Mouse (Mus musculus): ENCODE measurements around the gene Tfdp1. TPM values are rescaled to one million over a fixed set of nuclear protein-coding genes. Genes with fewer than 3 reads are reported as not detected.
A peak's percentile ranks its signal among the peaks of the same experiment; 100 is the strongest.

Tfdp1 gene
- polyA plus RNA-seq, 1 experiment, result 72.3 TPM

GRCm38 (mm10) chr8:13387728-13388127 lies 49.2 kb downstream of the Tfdp1 start:
- WGBS, result 16% methylated on average over 8 of the region's 8 CpGs
- Histone ChIP-seq H3K4me3 (replicated peaks; ENCODE audit: control insufficient read depth, low read depth, low read length) (no peak overlapping the region), H3K27ac (ENCODE audit: control insufficient read depth, insufficient read depth, low read depth, low read length, poor library complexity) (no peak overlapping the region), H3K4me1 (ENCODE audit: control insufficient read depth, insufficient read depth, low read length) (peaks cover 2% of the 10 kb centered on the region; the same call in 1 of the 2 replicates)
- TF ChIP-seq POLR2A (IDR thresholded peaks at IDR 0.05; ENCODE audit: borderline replicate concordance, control insufficient read depth, low read depth, low read length), result no peak
- no peak for TF ChIP-seq CTCF (IDR thresholded peaks at IDR 0.05; ENCODE audit: control insufficient read depth, insufficient read depth, low read length)

- no peak overlapping the region for H3K27ac ChIP-seq (ENCODE audit: control insufficient read depth, insufficient read depth, low read depth, low read length, poor library complexity)
- H3K4me1 ChIP-seq (ENCODE audit: control insufficient read depth, insufficient read depth, low read length), result peaks cover 2% of the 10 kb centered on the region; the same call in 1 of the 2 replicates
- 61% methylated on average over 2 of the region's 2 CpGs for WGBS
- H3K4me3 ChIP-seq (replicated peaks; ENCODE audit: control insufficient read depth, low read depth, low read length), result no peak overlapping the region
- no peak for TF ChIP-seq CTCF (IDR thresholded peaks at IDR 0.05; ENCODE audit: control insufficient read depth, insufficient read depth, low read length)
- no peak for TF ChIP-seq POLR2A (IDR thresholded peaks at IDR 0.05; ENCODE audit: borderline replicate concordance, control insufficient read depth, low read depth, low read length)
Observed at GRCm38 (mm10) chr8:13388744-13389143, 50.2 kb downstream of the Tfdp1 start.

GRCm38 (mm10) chr8:13393869-13394268 lies 55.3 kb downstream of the Tfdp1 start:
- Histone ChIP-seq H3K27ac (ENCODE audit: control insufficient read depth, insufficient read depth, low read depth, low read length, poor library complexity) (no peak overlapping the region), H3K4me3 (replicated peaks; ENCODE audit: control insufficient read depth, low read depth, low read length) (no peak overlapping the region), H3K4me1 (ENCODE audit: control insufficient read depth, insufficient read depth, low read length) (no peaks in the 10 kb centered on the region)
- WGBS, result 78% methylated on average over 7 of the region's 7 CpGs
- no peak for TF ChIP-seq CTCF (IDR thresholded peaks at IDR 0.05; ENCODE audit: control insufficient read depth, insufficient read depth, low read length)
- TF ChIP-seq POLR2A (IDR thresholded peaks at IDR 0.05; ENCODE audit: borderline replicate concordance, control insufficient read depth, low read depth, low read length), result no peak

- TF ChIP-seq POLR2A (IDR thresholded peaks at IDR 0.05; ENCODE audit: borderline replicate concordance, control insufficient read depth, low read depth, low read length) (no peak), CTCF (IDR thresholded peaks at IDR 0.05; ENCODE audit: control insufficient read depth, insufficient read depth, low read length) (no peak)
- 78% methylated on average over 5 of the region's 5 CpGs for WGBS
- Histone ChIP-seq H3K4me1 (ENCODE audit: control insufficient read depth, insufficient read depth, low read length) (no peaks in the 10 kb centered on the region), H3K4me3 (replicated peaks; ENCODE audit: control insufficient read depth, low read depth, low read length) (no peak within 1 kb of the TSS), H3K27ac (ENCODE audit: control insufficient read depth, insufficient read depth, low read depth, low read length, poor library complexity) (no peak within 1 kb of the TSS)
Observed at GRCm38 (mm10) chr8:13396725-13397124, 58.2 kb downstream of the Tfdp1 start, which contains the start of gene Atp4b. Gene Atp4b, minus strand, starts transcription at chr8:13396825.

GRCm38 (mm10) chr8:13403517-13403916 lies 65.0 kb downstream of the Tfdp1 start:
- Histone ChIP-seq H3K27ac (ENCODE audit: control insufficient read depth, insufficient read depth, low read depth, low read length, poor library complexity) (no peak overlapping the region), H3K4me3 (replicated peaks; ENCODE audit: control insufficient read depth, low read depth, low read length) (no peak overlapping the region), H3K4me1 (ENCODE audit: control insufficient read depth, insufficient read depth, low read length) (no peaks in the 10 kb centered on the region)
- no peak for TF ChIP-seq CTCF (IDR thresholded peaks at IDR 0.05; ENCODE audit: control insufficient read depth, insufficient read depth, low read length)
- TF ChIP-seq POLR2A (IDR thresholded peaks at IDR 0.05; ENCODE audit: borderline replicate concordance, control insufficient read depth, low read depth, low read length), result no peak
- 71% methylated on average over 6 of the region's 6 CpGs for WGBS

- H3K4me1 ChIP-seq (ENCODE audit: control insufficient read depth, insufficient read depth, low read length), result no peaks in the 10 kb centered on the region
- no peak within 1 kb of the TSS for H3K4me3 ChIP-seq (replicated peaks; ENCODE audit: control insufficient read depth, low read depth, low read length)
- no peak within 1 kb of the TSS for H3K27ac ChIP-seq (ENCODE audit: control insufficient read depth, insufficient read depth, low read depth, low read length, poor library complexity)
- WGBS, result 70% methylated on average over 5 of the region's 5 CpGs
- TF ChIP-seq POLR2A (IDR thresholded peaks at IDR 0.05; ENCODE audit: borderline replicate concordance, control insufficient read depth, low read depth, low read length) (no peak), CTCF (IDR thresholded peaks at IDR 0.05; ENCODE audit: control insufficient read depth, insufficient read depth, low read length) (no peak)
Observed at GRCm38 (mm10) chr8:13404666-13405131, 66.1 kb downstream of the Tfdp1 start, which contains the start of gene Grk1. Gene Grk1, plus strand, starts transcription at chr8:13405081.

GRCm38 (mm10) chr8:13406011-13406410 lies 67.5 kb downstream of the Tfdp1 start:
- WGBS, result 89% methylated on average over 5 of the region's 5 CpGs
- no peak for TF ChIP-seq CTCF (IDR thresholded peaks at IDR 0.05; ENCODE audit: control insufficient read depth, insufficient read depth, low read length)
- TF ChIP-seq POLR2A (IDR thresholded peaks at IDR 0.05; ENCODE audit: borderline replicate concordance, control insufficient read depth, low read depth, low read length), result no peak

GRCm38 (mm10) chr8:13411597-13411996 lies 73.0 kb downstream of the Tfdp1 start:
- TF ChIP-seq CTCF (IDR thresholded peaks at IDR 0.05; ENCODE audit: control insufficient read depth, insufficient read depth, low read length) (peak; percentile 81), POLR2A (IDR thresholded peaks at IDR 0.05; ENCODE audit: borderline replicate concordance, control insufficient read depth, low read depth, low read length) (no peak)
- WGBS, result 16% methylated on average over 6 of the region's 6 CpGs

More at GRCm38 (mm10) chr8:13406011-13406410, 67.5 kb downstream of the Tfdp1 start:
- Histone ChIP-seq H3K4me3 (replicated peaks; ENCODE audit: control insufficient read depth, low read depth, low read length) (no peak overlapping the region), H3K27ac (ENCODE audit: control insufficient read depth, insufficient read depth, low read depth, low read length, poor library complexity) (no peak overlapping the region), H3K4me1 (ENCODE audit: control insufficient read depth, insufficient read depth, low read length) (no peaks in the 10 kb centered on the region)

More at GRCm38 (mm10) chr8:13411597-13411996, 73.0 kb downstream of the Tfdp1 start:
- Histone ChIP-seq H3K4me1 (ENCODE audit: control insufficient read depth, insufficient read depth, low read length) (no peaks in the 10 kb centered on the region), H3K4me3 (replicated peaks; ENCODE audit: control insufficient read depth, low read depth, low read length) (no peak overlapping the region), H3K27ac (ENCODE audit: control insufficient read depth, insufficient read depth, low read depth, low read length, poor library complexity) (no peak overlapping the region)

Data from bone marrow, adult 2 months (tissue).